Mouse (Mus musculus) c-Kit-positive CD71-negative TER-119-negative erythroid progenitor cells, embryonic 14.5 days (primary cell): ENCODE data around the gene Ctdspl.
A peak's percentile ranks its signal among the peaks of the same experiment; 100 is the strongest.

ENCODE experiments used
- DNase-seq: peaks from one replicate; pipeline ENCODE4 v3.0.0-alpha.2; 2013; ENCODE audit warnings: low read depth

Gene Ctdspl

DNA sequence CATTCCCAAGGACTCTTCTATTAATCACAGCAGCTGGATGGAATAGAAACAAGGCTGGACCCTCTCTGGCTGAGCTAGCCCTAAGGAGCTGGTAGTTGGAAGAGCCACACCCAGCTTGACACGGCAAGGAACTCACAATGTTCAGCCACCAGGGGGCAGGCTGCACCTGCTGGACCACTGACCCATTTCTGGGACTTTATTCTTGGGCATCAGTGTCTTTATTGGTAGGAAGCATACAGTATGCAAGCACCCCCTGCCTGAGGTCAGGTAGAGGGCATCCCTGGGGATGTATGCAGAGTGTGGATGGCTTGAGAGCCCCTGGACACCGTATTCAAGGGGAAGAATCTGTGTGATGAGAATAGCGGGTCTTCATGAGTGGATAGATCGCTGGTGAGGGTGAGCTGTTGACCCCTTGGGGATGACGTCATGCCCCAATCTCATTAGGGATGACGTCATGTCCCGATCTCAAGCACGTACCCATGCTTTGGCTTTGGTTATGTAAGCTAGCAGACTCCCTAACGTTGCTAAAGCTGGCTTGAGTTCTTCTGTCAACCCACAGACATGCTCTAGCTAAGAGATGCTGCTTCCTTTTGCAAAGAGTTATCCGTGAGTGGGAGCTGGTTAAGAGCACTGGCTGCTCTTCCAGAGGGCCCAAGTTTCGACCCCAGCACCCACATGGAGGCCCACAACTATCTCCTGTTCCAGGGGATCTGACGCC lies 5.3 kb upstream of the Ctdspl start:
- no peak for DNase-seq

DNA sequence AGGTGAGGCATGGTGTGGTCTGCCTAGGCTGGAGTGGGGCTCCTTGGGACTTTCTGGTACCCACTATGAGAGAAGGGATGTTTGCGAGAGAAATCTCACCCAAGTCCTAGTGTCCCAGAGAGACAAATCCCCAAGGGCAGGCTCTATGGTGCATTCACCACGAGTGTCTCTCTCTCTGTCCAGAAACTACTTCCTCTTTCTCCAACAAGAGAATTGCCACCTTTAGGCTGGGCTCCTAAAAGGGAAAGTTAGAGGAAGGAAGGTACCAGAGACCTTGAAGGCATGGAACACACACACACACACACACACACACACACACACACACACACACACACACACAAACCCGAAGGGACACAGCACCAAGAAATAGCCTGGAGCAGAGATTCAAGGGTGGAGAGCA lies 4.3 kb upstream of the Ctdspl start:
- no peak for DNase-seq

DNA sequence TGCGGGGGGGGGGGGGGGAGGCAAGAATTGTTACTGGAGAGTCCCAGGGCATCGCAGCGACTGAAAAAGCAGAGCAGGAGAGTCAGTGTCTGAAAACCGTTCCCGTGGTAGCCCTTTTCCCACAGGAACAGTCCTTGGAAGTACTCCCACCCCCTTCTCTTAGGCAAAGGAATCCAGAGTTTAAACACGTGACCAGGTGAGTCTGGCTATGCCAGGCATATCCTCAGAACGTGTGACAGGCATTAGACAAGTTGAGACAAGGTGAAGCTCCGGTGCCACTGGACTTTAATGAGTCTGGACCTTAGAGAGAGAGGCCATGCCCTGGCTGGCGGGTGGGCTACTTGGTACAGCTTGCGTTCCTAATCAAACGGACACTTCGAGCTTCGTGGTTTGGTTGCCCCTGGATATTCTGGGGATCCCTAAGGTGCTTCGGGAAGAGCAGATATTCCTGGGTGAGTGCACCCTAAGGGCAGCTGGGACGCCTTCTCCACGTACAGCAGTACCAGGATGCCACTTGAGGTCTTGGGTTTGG lies 1.6 kb upstream of the Ctdspl start:
- DNase-seq, result no peak

DNA sequence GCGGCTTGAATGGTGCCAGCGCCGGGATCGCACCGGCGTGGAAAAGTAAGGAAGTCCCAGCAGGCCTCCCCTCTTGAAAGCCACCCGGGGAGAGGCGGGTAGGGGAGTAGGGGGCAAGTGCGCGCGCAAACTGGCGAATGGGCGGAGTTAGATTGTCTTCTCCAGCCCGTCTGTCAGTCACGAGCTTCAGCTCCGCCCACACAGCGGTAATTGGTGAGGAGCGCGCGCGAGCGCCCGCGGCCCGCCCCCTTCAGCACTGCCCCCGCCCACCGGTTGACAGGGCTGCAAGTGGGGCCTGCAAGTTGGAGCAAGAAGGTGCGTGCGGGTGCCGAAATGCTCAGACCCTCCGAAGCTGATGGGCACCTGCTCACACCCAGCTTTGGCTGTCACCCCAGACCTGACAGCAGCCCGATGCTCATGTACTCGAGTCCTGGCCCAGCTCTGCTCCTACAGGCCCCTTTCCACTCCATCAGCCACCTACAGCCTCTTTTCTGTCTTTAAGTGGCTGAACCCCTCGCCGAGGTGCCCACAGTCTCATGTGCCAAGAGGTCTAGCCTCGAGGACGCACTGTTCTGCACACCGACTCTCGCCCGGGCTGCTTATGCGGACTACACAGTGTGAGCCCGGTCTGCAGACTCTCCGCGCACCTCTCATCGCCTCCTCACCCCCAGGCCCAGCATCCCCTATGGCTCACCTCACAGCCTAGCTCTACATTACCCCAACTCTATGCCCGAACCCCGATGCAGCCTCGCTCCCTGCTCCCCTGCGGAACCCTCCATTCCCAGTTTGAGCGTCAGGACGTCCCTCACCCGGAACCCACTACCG lies 755 bp upstream of the Ctdspl start:
- peak; percentile 94 for DNase-seq

DNA sequence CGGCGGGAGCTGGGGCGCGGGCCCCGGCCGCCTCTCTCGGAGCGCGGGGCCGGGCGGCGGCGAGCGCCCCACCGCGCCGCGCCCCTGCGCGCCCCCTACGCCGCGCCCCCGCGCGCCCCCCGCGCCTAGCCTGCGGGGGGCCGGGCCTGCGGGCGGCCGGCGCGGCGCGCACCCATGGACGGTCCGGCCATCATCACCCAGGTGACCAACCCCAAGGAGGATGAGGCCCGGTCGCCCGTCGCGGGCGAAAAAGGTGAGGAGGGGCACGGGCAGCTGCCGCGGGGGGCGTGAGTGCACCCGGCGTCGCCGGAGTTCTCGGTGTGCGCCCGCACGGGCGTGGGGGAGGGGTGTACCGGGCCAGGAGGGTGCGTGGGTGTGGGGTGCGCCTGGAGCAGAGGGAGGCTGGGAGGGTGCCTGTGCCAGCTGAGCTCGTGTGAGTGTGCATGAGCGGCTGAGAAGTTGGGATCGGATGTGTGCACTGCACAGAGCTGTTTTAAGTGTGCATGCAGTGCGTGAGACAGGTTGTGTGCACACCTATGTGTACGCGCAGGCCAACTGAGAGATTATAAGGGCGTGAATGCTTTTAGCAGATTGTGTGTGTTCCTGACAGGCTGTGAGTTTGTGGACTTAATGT lies 552 bp downstream of the Ctdspl start:
- no peak for DNase-seq

DNA sequence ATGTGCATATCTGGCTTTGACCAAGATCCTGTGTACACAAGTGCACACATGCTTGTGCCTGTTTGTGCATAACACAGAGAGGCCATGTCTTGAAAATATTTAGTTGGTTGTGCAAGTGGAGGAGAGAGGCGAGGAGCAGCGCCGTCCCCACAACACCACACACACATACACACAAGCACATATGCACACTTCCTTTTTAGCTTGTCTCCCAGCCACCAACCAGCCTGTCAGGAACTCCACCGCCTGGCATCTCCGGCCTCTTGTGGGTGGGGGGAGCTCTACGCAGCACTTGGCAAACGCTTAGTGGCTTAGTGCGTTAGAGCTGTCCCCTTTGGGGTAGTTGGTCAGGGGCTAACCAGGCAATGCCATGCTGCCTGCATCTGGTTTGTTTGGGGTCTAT lies 1.2 kb downstream of the Ctdspl start:
- DNase-seq, result no peak

DNA sequence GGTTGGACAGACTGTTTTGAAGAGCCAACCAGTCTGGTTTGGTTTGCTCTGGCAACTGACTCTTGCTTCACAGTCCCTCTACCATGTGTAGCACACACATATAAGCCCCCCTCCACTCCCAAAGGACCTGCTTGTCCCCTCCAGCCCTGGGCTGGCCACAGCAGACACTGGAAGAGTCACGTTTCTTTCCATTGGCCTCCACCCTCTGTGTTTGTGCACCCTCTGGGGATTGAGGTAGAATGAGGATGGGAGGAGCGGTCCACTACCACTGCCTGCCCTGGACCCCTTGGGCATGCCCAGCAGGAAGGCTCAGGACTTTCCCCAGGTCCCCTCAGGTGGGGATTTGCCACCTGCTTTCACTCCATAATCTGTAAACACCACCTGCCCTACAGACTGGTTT lies 1.8 kb downstream of the Ctdspl start:
- DNase-seq, result no peak

DNA sequence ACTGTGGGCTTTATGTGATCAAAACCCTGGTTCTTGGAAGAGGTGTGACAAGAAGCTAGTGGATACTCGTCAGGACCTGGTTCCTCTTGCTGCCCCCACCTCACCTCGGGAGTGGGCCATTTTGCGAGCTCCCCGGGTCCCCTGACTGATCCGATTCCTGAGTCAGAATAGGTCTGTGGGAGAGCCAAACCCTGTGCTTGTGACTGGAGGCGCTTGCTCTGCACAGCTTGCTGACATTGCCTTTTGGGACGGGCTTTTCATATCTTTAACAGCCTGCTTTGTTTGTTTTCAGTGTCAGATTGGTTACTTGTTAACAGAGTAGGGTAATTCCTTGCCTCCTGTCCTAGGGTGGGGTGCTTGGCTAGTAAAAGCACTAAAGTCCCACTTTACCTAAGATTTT lies 2.4 kb downstream of the Ctdspl start:
- DNase-seq, result no peak

DNA sequence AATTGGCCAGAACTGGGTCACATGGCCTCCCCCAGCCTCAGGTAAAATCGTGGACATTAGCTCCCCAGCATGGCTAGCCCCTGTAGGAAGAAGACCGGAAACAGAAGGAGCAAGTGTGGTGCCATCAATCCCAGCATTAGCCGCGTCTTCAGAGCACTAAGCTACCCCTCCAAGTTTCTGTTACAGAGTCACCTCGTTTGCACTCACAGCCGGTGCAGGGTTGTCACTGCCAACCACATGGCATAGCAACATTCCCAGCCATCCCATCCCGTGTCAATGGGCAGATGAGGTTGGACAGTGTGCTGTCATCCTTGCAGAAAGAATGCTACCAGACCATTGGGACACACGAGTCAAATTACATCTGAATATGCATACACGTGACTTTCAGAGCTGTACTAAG lies 4.4 kb downstream of the Ctdspl start:
- no peak for DNase-seq

DNA sequence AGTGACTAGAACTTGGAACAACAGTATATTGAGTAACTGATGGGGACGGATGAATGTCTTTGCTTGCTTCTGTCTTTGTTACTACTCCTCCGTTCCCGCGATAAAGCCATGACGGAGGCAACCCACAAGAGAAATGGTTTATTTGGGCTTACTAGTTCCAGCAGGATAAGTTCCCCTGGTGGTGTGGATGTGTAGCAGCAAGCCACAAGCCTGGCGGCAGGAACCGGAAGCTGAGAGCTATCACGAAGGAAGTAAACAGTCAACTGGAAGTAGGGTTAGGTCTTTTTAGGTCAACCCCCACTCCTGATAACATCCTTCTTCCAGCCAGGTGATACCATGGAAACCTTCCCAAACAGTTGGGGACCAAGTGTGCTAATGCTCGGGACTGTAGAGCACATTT lies 7.5 kb downstream of the Ctdspl start:
- no peak for DNase-seq

DNA sequence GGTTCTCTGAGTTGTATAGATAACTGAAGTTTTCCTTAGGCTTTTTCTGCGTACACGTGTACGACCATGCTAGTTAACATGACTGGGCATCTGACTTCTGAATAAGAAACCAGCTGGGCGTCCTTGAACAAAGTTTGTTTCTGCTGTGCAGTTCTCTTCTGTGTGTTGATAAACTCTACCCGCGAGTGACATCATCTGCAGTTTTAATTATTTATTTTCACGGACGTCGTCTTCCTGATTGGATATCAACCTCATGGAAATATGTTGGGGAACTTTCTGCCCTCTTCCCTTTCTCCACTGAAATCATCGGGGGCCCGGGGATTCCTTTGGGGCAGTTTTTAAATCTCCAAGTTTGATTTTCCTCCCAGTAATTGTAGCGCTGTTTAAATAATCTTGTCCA lies 8.1 kb downstream of the Ctdspl start:
- DNase-seq, result no peak

DNA sequence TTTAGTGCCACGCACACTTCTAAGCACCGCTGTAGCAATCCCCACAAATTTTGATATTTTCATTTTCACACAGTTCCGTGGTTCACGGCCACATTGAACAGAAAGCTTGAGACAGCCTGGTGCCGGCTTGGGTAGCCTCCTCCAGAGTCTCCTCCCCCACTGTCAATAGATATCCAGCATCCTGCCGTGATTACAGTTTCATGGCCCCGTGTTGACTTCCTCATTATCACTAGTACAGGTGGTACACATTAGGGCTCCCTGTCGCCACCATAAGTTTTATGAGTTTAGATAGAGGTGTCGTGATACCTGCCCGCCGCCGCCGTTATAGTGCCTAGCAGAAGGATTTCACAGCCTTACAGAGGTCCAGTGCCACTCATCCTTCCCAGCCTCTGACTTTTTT lies 8.8 kb downstream of the Ctdspl start:
- no peak for DNase-seq

DNA sequence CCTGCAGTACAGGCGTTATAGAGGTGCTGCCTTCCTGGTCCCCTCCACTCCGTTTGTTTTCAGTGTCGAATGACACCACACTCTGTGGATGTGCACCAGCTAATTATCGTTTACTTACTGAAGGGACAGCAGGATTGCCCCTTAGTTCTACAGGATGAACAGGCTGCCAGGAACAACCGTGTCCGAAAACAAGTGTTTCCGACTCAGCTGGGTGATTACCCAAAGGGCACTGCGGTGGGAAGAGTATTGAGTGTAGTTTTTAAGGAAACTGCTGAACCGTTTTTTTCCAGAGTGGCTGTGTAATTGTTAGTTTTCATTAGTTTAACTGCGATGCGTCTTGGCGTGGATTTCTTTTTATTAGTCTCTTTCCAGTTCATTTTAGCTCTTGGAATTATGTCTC lies 9.8 kb downstream of the Ctdspl start:
- no peak for DNase-seq

DNA sequence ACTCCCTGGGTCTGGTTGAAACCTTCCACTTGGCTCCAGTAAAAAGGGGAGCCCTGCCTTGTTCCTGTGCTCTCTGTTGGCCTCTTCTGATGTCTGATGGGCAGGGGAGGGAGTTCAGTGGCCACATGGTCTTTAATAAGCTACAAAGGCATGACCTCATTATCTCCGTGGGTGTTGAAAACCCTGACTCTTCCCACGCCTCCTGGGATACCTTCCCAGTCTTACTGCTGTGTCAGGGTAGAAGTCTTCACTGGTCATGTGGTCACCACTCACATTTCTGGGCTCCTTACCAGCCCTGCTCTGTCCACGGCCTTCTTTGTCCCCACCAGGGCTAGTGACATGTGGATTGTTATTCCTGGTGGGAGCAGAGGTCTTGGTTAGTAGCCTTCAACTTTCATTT lies 11.3 kb downstream of the Ctdspl start:
- no peak for DNase-seq

DNA sequence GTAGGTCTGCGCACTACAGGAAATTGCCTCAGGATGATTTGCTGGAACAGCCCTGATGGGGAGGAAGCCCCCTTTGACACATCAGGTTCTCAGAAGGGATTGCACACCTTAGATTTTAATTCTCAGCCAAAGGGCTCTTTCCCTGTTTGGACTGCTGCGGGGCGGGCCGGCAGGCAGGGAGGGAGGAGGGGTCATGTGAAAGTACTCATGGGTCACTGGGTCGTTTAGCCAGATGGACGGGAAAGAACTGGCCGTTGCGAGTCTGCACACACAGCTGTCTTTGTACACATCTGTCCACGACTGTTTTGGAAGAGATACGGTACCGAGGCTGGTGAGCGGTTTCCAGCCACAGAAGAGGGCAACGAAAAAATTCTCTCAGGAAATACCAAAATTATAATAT lies 13.2 kb downstream of the Ctdspl start:
- no peak for DNase-seq

DNA sequence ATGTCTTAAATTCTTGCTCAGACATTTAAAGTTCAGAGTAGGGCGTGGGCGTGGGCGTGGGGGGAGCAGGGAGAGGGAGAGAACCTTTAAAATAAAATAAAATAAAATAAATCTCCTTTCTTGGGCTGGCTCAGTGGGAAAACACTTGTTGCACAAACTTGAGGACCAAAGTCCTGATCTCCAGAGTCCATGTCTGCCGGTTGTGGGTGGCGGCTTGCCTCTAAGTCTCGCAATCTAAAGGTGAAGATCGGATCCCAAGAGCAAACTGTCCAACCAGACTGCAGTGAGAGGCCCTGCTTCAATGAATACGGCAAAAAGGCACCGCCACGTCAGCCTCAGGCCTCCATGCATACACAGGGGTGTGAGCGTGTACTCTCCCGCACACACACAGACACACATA lies 13.6 kb downstream of the Ctdspl start:
- DNase-seq, result no peak

DNA sequence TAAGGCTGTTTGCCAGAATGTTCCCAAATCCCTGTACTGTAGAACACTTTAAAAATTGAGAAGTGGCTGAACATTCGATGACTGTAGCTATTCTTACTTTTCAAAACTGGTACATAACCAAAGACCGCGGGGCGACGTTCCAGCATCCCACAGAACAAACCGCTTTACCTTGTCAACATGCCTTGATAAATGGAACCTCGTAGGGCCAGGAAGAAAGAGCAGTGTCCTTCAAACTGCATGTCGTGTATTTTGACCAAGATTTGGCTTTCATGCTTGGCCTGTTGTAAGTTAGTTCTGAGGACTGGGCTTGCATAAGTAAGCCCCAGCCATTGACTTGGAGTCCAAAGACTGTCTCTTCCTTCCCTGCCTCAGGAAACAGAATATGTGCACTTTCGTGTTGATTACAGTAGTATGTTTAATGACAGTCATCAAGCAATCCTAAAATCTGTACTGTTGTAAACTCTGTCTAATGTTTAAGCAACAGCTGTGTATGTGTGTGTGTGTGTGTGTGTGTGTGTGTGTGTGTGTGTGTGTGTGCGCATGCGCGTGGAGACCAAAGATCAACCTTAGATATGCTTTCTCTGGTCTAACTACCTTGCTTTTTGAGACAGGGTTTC lies 14.4 kb downstream of the Ctdspl start:
- no peak for DNase-seq

DNA sequence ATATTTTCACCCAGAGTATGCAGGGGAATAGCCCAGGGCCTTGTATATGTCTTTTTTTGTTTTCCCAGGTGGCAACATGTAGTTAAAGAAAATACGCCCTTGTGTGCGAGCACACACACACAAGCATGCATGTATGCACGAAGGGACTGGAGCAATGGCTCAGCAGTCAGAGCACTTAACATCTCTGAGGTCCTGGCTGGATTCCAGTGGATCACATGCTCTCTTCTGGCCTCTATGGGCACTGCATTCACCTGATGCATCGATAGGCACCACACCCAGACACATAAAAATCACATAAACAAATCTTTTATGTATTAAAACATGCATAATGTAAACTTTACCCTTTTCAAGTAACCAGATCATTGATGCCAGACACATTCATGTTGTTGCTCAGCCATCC lies 15.8 kb downstream of the Ctdspl start:
- DNase-seq, result no peak

DNA sequence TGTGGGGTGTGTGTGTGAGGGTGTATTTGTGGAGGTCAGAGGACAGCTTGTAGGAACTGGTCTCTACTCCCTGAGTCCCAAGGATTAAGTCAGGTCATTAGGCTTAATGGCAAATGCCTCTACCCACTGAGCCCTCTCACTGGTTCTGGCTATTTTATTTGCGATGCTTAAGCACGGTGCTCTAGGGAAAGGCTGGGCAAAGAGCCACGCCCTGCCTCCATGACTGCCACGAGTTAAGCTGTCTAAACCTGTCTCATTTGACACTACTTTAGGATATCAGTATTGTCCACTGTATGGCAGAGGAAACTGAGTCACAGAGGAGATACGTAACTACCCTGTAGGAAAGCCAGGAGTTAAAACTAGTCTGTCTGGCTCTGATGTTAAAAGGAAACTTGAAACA lies 17.7 kb downstream of the Ctdspl start:
- DNase-seq, result no peak

DNA sequence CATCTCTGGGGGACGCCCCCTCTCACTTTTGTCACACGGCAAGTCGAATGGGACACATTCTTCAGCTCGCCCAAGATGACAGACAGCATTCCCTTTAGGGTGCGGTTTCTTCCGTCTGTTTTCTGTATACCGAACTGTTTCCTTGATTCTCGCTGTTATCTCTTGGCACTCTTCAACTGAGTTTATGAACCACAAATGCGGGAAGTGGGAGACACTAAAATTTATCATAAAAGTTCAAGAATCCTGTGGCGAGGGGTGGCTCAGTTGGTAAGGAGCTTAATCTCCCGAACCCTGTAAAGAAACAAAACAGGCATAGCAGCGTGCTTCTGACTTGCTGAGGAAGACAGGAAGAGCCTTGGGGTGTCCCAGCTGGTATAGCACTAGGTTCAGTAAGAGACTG lies 18.1 kb downstream of the Ctdspl start:
- no peak for DNase-seq

DNA sequence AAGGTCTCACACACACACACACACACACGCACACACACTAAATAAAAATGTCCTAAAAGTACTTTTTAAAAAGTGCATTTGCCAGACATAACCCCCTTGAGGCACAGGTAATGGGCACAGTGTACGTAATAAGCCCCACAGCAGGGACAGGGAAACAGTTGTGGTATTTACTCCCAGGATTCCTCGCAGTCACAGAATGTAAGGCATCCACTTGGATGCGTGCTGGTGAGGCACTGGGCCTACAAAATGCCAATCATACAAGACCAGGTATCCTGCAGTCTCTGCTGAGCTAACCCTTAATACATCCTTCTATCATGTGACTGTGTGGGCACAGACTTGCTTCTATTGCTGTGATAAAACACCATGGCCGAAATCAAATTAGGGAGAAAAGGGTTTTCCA lies 22.2 kb downstream of the Ctdspl start:
- no peak for DNase-seq

DNA sequence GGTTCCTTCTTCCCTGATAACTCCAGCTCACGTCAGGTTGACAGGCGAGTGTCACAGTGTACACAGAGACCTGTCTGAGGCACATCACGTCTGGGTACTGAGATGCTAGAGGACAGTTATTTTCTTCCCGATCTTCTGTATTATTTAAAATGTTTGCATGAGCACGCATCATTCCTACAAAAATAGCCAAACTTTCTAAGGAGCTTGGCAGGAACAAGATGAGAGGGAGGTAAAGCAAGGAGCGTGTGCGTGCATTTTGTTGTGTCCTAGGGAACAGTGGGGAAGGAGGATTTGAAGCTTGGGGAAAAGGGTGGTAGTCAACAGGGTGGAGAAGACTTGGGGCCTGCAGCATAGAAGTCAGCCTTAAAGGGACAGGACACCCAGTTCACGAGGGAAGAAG lies 22.9 kb downstream of the Ctdspl start:
- no peak for DNase-seq

DNA sequence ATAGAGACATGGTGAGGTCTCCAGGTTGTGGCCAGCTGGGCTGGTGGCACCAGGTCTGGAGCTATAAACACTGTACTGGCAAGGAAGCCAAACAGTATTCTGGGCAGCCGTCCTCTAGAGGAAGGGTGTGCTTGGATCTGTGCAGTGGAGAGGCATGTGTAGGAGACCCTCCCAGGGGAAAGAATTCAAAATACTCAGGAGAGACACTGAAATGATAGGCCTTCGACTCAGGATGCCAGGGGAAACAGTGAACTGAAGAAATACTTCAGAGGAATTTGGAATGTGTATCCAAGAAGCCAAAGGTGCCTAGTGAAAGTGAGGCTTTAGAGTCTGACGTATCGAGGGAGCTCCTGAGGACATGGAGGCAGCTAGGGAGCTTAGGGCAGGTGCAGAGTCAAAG lies 23.4 kb downstream of the Ctdspl start:
- no peak for DNase-seq
